Mouse (Mus musculus) stomach, embryonic 16.5 days (tissue): ENCODE measurements at regions not wholly inside any gene's neighbourhood (a gene's known extent, or its start where the extent isn't known, plus 50 kb on each side); places are given as distances from the start of the nearest gene placed in this dataset.
A peak's percentile ranks its signal among the peaks of the same experiment; 100 is the strongest.

ENCODE experiments used
- ATAC-seq: fragments of 200-750 bp; cut with Nextera tagmentation; 2 replicates; pipeline ENCODE4 v1.8.0; 2017; ENCODE audit warnings: moderate number of reproducible peaks, moderate TSS enrichment; ENCODE audit not compliant: insufficient read depth, low FRiP score
- H3K27ac ChIP-seq: fragments of 300-500 bp; sonication (generic); 2 replicates; pipeline ENCODE4 v1.5.1; 2014; ENCODE audit warnings: low read length
- H3K27me3 ChIP-seq: fragments of 300-500 bp; sonication (generic); 2 replicates; pipeline ENCODE4 v1.6.1; 2014; ENCODE audit warnings: low read length, control low read depth, mixed read lengths; ENCODE audit not compliant: control insufficient read depth, insufficient read depth
- H3K36me3 ChIP-seq: fragments of 300-500 bp; sonication (generic); 2 replicates; pipeline ENCODE4 v1.6.1; 2014; ENCODE audit warnings: low read length; ENCODE audit not compliant: control insufficient read depth, insufficient read depth
- H3K4me1 ChIP-seq: fragments of 300-500 bp; sonication (generic); 2 replicates; pipeline ENCODE4 v1.6.1; 2014; ENCODE audit warnings: low read length, control low read depth, mixed read lengths; ENCODE audit not compliant: control insufficient read depth, insufficient read depth
- H3K4me2 ChIP-seq: fragments of 300-500 bp; sonication (generic); 2 replicates; pipeline ENCODE4 v1.6.1; 2014; ENCODE audit warnings: low read depth, low read length, mixed read lengths
- H3K4me3 ChIP-seq: fragments of 300-500 bp; sonication (generic); replicated peaks from 2 replicates; pipeline ENCODE4 v1.5.1; 2014; ENCODE audit warnings: mild to moderate bottlenecking, low read length
- H3K9ac ChIP-seq: fragments of 300-500 bp; sonication (generic); 2 replicates; pipeline ENCODE4 v1.6.1; 2014; ENCODE audit warnings: low read length
- H3K9me3 ChIP-seq: fragments of 300-500 bp; sonication (generic); replicated peaks from 2 replicates; pipeline ENCODE4 v1.6.1; 2016; ENCODE audit warnings: low read length, control low read depth; ENCODE audit not compliant: control insufficient read depth
- WGBS: fragments of 180-500 bp; shearing (Covaris S2); extraction: QIAGEN DNeasy Blood & Tissue Kit; methylation state at CpG from one replicate; pipeline ENCODE4 v1.1.7; 2014; 5-methylcytosine and 5-hydroxymethylcytosine counted together

DNA sequence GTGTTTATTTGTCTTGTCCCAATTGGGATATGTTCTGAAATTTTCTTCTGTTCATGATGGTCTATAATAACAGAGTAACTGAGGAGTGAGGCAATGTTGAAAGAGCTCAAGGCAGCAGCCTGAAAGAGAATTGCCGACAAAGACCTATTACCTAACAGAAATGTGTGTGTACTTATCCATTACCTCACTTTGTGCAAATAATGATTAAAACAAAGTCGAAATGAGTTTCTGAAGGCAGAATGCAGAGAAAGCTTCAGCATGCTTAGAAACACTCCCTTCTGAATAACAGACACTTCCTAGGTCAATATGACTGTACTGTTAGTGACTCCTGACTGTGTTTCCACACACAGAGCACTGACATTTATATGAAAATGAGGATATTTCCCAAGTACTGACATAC lies 63.0 kb downstream of the Kbtbd8 start:
- no peaks in the 10 kb centered on the region for H3K27me3 ChIP-seq
- no peak overlapping the region for H3K4me2 ChIP-seq
- H3K4me1 ChIP-seq = peaks cover 5% of the 10 kb centered on the region
- H3K4me3 ChIP-seq = no peak overlapping the region
- H3K9ac ChIP-seq = no peak overlapping the region
- no peak overlapping the region for H3K27ac ChIP-seq
- no peaks in the 10 kb centered on the region for H3K9me3 ChIP-seq
- 42% methylated on average over 2 of the region's 2 CpGs for WGBS
- peak; percentile 78; the same call in 1 of the 2 replicates for ATAC-seq
- no peaks in the 10 kb centered on the region for H3K36me3 ChIP-seq

DNA sequence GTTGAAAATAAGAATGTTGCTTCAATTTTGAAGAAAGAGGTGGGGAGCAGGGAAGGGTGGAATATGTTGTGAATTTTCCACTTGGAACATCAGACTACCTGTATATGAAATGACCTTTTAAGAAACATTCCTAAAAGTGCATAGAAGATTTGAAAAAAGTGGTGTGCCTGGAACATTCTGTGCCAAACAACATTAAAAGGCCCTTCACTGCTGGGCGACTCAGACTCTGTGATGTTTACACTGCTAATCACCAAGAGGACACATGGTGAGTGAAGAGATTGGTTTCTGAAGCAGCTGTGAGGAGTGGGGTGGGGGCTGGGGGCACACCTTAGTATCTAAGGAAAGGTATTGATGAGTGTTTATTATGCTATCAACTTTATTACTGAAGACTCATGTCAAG lies 65.2 kb downstream of the Kbtbd8 start:
- Histone ChIP-seq H3K36me3 (no peaks in the 10 kb centered on the region), H3K4me3 (no peak overlapping the region), H3K4me1 (peaks cover 5% of the 10 kb centered on the region), H3K4me2 (no peak overlapping the region), H3K9me3 (no peaks in the 10 kb centered on the region), H3K27me3 (no peaks in the 10 kb centered on the region), H3K27ac (no peak overlapping the region), H3K9ac (no peak overlapping the region)
- WGBS = 17% methylated on average over 1 of the region's 1 CpGs
- ATAC-seq = no peak

DNA sequence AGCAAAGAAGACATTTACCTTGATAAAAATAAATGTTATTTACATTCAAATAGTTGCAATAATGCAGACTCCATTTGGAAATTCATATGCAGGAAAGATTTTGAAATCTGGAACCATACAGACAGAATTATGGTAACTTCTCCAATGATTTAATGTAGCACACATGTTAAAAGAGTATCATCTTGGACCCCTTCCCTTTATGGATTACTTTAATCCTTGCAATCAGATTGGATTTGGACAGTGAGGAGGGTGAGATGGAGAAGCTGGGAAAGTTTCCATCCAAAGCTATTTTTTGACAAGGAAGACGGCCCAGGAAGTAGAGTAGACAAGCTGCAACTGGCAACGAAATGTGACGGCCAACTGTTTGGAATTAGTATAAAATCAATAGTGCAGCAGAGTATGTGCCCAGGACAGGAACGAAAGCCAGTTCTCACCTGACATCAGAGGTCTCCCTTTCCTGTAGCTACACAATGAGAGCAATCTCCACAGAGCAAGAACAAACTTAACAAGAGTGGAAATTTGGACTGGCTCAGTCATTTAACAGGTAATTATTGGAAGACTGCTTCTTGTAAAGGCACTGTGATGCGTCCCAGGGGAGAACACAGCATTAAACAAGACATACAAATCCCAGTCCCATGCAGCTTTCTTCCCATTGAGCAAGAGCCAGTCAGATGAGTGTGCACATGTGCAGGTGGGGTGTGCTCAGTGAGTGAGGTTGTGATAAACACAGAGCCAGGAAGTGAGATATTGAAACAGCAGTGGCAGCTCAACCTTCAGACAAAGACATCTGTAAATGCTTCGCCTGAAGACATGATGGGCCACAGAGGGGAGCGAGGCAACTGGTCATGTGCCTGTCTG lies 68.3 kb downstream of the Kbtbd8 start:
- no peak overlapping the region for H3K27ac ChIP-seq
- WGBS = 32% methylated on average over 7 of the region's 7 CpGs

DNA sequence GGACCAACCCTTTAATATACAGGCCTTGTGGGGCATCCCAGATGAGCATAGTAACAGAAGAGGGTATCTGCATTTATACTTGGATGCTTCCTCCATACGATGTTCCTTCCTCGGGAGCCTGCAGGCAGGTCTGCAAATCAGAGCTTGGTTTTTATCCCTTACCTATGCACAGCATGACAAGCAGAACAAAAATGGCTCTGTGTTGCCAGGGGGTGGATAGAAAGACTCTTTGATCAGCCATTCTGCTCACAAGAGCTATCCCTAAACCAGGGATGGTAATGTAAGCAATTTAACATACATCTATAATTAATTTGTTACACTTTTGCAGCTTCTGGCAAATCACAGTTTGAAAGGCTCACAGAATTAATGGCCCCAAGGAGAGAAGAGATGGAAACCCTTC lies 79.6 kb downstream of the Kbtbd8 start:
- no peak overlapping the region for H3K27ac ChIP-seq
- H3K4me1 ChIP-seq = no peaks in the 10 kb centered on the region
- H3K27me3 ChIP-seq = no peaks in the 10 kb centered on the region
- H3K4me3 ChIP-seq = no peak overlapping the region
- ATAC-seq = no peak
- H3K4me2 ChIP-seq = no peak overlapping the region
- no peaks in the 10 kb centered on the region for H3K9me3 ChIP-seq
- no peak overlapping the region for H3K9ac ChIP-seq
- WGBS = 65% methylated on average over 2 of the region's 2 CpGs
- H3K36me3 ChIP-seq = no peaks in the 10 kb centered on the region

More for the DNA sequence above, 68.3 kb downstream of the Kbtbd8 start:
- no peaks in the 10 kb centered on the region for H3K9me3 ChIP-seq
- ATAC-seq = no peak; the same call in 1 of the 2 replicates
- H3K4me1 ChIP-seq = peaks cover 5% of the 10 kb centered on the region
- H3K27me3 ChIP-seq = no peaks in the 10 kb centered on the region
- no peak overlapping the region for H3K4me2 ChIP-seq
- no peaks in the 10 kb centered on the region for H3K36me3 ChIP-seq
- H3K4me3 ChIP-seq = no peak overlapping the region
- H3K9ac ChIP-seq = no peak overlapping the region

DNA sequence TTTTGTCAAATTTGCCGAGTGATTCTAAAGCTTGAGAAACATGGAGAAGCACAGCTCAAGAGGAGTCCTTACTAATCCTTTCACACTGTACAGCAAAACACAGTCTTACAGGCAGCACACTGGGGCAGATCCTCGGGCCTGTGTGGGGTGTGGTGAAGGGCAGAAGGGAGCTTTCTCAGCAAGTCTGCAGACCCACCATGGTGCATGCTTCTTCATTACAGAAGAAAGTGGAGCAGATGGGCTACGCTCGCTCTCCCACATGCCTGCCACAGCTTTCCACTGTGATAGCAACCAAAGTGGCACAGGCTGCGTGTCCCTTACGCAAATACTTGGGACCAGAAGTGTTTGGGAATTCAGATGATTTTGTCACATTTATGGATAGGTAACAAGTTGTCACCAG lies 81.6 kb downstream of the Kbtbd8 start:
- Histone ChIP-seq H3K4me3 (no peak overlapping the region), H3K9ac (no peak overlapping the region), H3K27ac (no peak overlapping the region), H3K27me3 (no peaks in the 10 kb centered on the region), H3K9me3 (no peaks in the 10 kb centered on the region), H3K4me1 (no peaks in the 10 kb centered on the region), H3K4me2 (no peak overlapping the region), H3K36me3 (no peaks in the 10 kb centered on the region)
- 84% methylated on average over 6 of the region's 6 CpGs for WGBS
- ATAC-seq = no peak

DNA sequence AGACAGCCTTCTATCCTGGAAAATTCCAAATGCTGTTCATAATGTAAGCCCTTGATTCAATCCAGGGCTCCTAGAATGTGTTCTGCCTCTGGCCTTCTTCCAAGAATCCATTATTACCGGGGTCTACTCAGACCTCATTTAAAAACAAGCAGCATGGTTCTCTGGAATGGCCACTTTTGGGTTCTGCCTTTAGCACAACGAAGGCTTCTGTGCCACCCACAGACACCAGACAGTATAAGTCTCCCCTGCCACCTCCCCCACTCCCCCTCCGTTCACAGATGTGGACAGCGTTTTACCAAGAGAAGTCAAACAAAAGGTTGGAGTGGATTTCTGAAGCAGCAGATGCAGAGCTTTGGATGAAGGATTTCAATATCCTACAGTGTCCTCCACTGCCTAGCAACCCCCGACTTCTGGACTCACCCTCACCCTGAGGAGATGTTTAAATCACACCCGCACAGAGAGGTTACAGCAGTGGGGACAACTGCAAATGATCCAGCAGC lies 85.3 kb downstream of the Kbtbd8 start:
- Histone ChIP-seq H3K4me3 (no peak overlapping the region), H3K9me3 (no peaks in the 10 kb centered on the region), H3K4me1 (no peaks in the 10 kb centered on the region), H3K27me3 (no peaks in the 10 kb centered on the region), H3K9ac (no peak overlapping the region), H3K4me2 (no peak overlapping the region), H3K36me3 (no peaks in the 10 kb centered on the region), H3K27ac (no peak overlapping the region)
- no peak for ATAC-seq
- WGBS = 25% methylated on average over 6 of the region's 6 CpGs

DNA sequence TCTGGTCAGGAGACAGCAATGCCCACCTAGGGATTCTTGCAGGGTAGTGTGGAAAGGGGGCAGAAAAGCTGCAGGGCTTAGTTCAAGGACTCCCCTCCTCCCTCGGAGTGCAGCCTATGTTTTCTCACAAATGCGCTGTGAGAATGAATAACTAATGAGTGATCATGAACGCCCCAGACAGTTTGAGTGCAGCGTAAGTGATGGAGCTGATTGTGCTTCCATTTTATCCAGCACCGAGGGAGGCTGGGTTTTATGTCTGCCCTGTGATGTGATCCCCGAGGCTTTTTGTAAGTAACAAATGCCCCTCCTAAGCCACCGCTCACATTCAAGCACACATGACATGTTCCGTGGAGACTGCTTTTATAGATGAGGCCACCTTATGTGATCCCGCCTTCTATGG lies 85.9 kb downstream of the Kbtbd8 start:
- no peak for ATAC-seq
- H3K9ac ChIP-seq = no peak overlapping the region
- H3K4me1 ChIP-seq = no peaks in the 10 kb centered on the region
- no peak overlapping the region for H3K4me2 ChIP-seq
- no peaks in the 10 kb centered on the region for H3K27me3 ChIP-seq
- H3K9me3 ChIP-seq = no peaks in the 10 kb centered on the region
- no peaks in the 10 kb centered on the region for H3K36me3 ChIP-seq
- WGBS = 67% methylated on average over 9 of the region's 9 CpGs
- no peak overlapping the region for H3K4me3 ChIP-seq
- no peak overlapping the region for H3K27ac ChIP-seq

DNA sequence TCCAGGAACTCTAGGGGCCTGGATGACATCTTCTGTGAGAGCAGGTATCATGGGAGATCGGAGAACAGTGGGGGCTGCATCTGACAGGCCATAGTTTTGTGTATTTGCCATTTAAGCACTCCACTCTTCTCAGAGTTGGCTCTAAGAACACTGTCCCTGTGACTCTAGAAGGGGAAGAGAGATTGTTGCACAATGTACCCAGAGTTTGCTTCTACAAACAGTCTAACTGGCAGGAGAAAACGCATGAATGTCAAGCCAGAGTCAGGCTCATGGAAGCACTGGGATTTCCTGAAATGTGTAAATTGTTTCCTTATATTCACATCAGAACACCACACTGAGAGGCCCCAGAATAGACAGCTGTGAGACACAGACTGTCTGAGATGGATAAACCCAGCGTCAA lies 87.2 kb downstream of the Kbtbd8 start:
- ATAC-seq = no peak
- Histone ChIP-seq H3K9me3 (no peaks in the 10 kb centered on the region), H3K9ac (no peak overlapping the region), H3K36me3 (no peaks in the 10 kb centered on the region), H3K4me1 (no peaks in the 10 kb centered on the region), H3K27me3 (no peaks in the 10 kb centered on the region), H3K4me2 (no peak overlapping the region), H3K27ac (no peak overlapping the region), H3K4me3 (no peak overlapping the region)
- WGBS = 46% methylated on average over 3 of the region's 3 CpGs

DNA sequence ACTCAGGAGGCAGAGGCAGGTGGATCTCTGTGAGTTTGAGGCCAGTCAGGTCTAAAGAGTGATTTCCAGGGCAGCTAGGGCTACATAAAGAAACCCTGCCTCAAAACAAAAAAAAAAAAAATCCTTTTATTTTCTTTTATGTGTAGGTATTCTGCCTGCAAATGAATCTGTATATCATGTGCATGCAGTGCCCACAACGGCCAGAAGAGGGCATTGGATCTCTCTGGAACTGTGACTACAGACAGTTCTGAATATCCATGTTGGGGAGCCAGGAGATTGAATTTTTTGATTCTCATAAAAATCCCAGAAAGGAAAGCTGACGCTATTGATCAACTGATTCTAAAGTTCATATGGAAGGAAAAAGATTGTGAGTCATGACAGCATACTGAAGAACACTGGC lies 90.0 kb downstream of the Kbtbd8 start:
- Histone ChIP-seq H3K36me3 (no peaks in the 10 kb centered on the region), H3K9ac (no peak overlapping the region), H3K4me3 (no peak overlapping the region), H3K9me3 (no peaks in the 10 kb centered on the region), H3K4me2 (no peak overlapping the region), H3K27ac (no peak overlapping the region), H3K27me3 (no peaks in the 10 kb centered on the region), H3K4me1 (no peaks in the 10 kb centered on the region)
- no peak for ATAC-seq
- WGBS = 28% methylated on average over 2 of the region's 2 CpGs
